Mouse (Mus musculus) forebrain, embryonic 13.5 days (tissue): ENCODE data around the gene Xylt1. TPM values are rescaled to one million over a fixed set of nuclear protein-coding genes. Genes with fewer than 3 reads are reported as not detected.

Source experiments
- ATAC-seq: fragments of 200-750 bp; cut with Nextera tagmentation; 2 replicates; pipeline ENCODE4 v1.8.0; 2017
- H3K27ac ChIP-seq: fragments of 300-500 bp; sonication (generic); 2 replicates; pipeline ENCODE4 v1.5.1; 2015; ENCODE audit warnings: inconsistent platforms, mild to moderate bottlenecking, moderate library complexity
- H3K27me3 ChIP-seq: fragments of 300-500 bp; sonication (generic); 2 replicates; pipeline ENCODE4 v1.6.1; 2015; ENCODE audit warnings: mild to moderate bottlenecking, inconsistent platforms
- H3K36me3 ChIP-seq: fragments of 300-500 bp; sonication (generic); 2 replicates; pipeline ENCODE4 v1.6.1; 2015; ENCODE audit warnings: mild to moderate bottlenecking, inconsistent platforms; ENCODE audit not compliant: poor library complexity, severe bottlenecking
- H3K4me1 ChIP-seq: fragments of 300-500 bp; sonication (generic); 2 replicates; pipeline ENCODE4 v1.6.1; 2015; ENCODE audit warnings: inconsistent platforms
- H3K4me2 ChIP-seq: fragments of 300-500 bp; sonication (generic); 2 replicates; pipeline ENCODE4 v1.6.1; 2015; ENCODE audit warnings: inconsistent platforms, mild to moderate bottlenecking, moderate library complexity
- H3K4me3 ChIP-seq: fragments of 300-500 bp; sonication (generic); 2 replicates; pipeline ENCODE4 v1.5.1; 2015; ENCODE audit warnings: mild to moderate bottlenecking, inconsistent platforms
- H3K9ac ChIP-seq: fragments of 300-500 bp; sonication (generic); 2 replicates; pipeline ENCODE4 v1.6.1; 2015; ENCODE audit warnings: mild to moderate bottlenecking, inconsistent platforms
- H3K9me3 ChIP-seq: fragments of 300-500 bp; sonication (generic); replicated peaks from 2 replicates; pipeline ENCODE4 v1.6.1; 2016; ENCODE audit warnings: inconsistent platforms
- WGBS: fragments of 180-500 bp; shearing (Covaris S2); methylation state at CpG from one replicate; pipeline ENCODE4 v1.1.7; 2015; 5-methylcytosine and 5-hydroxymethylcytosine counted together
- polyA plus RNA-seq: library from polyadenylated mRNA; unstranded; fragments of >200 nt; fragmentation: Nextera tagmentation; extraction: Ambion mirVana; gene quantifications from 2 replicates; pipeline ENCODE4 v1.2.1, GENCODE M21; 2015

The Xylt1 gene
- polyA plus RNA-seq, 1 experiment from 2014 or later = 2.5 TPM

- no peaks in the 10 kb centered on the region; the same call in 1 of the 2 replicates for H3K36me3 ChIP-seq
- H3K9me3 ChIP-seq = no peaks in the 10 kb centered on the region
- no peak overlapping the region for H3K4me3 ChIP-seq
- 67% methylated on average over 9 of the region's 9 CpGs for WGBS
- no peaks in the 10 kb centered on the region for H3K27me3 ChIP-seq
- no peak overlapping the region for H3K9ac ChIP-seq
- peaks cover 10% of the 10 kb centered on the region for H3K4me1 ChIP-seq
- no peak for ATAC-seq
- H3K27ac ChIP-seq = no peak overlapping the region
- H3K4me2 ChIP-seq = no peak overlapping the region
Observed at GRCm38 (mm10) chr7:117563939-117564499, 183.2 kb downstream of the Xylt1 start.

DNA sequence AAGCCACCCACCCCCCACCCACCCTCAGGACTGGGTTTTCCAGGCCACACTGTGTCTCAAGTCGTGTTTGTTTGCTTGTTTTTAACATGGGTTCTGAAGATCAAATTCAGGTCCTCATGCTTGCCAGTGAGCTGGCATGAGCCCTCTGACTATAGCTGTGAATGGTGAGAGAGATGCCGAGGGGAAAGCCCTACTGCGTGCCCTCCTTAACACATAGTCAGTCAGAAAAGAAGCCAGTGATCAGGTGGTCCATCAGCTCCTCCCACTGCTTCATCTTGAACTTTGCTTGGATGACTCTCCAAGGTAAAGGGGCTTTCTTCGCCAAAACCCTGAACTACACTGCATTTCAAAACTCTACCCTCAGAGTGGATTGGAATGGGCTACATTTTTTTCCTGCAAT lies 183.8 kb downstream of the Xylt1 start:
- Histone ChIP-seq H3K4me1 (peaks cover 10% of the 10 kb centered on the region), H3K9me3 (no peaks in the 10 kb centered on the region)
- WGBS = 90% methylated on average over 4 of the region's 4 CpGs

DNA sequence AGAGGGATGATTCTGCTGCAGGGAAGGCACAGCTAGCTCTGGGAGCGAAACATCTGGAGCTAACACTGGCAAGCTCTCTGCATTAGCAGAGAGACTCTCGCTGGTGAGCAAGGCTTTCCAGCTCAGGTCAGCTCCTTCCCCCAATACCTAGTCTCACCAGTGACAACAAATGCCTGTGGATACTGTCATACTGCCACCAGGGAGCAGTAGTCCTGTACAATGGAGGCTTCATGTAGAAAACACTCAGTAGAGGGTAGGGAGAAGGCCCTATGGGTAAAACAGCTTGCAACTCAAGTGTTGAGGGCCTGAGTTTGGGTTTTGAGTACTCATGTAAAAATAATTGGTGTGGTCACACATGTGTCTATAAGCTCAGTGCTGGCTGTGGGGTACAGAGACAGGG lies 185.3 kb downstream of the Xylt1 start:
- H3K4me3 ChIP-seq = no peak overlapping the region
- H3K27me3 ChIP-seq = no peaks in the 10 kb centered on the region
- no peaks in the 10 kb centered on the region for H3K9me3 ChIP-seq
- H3K9ac ChIP-seq = no peak overlapping the region
- 70% methylated on average over 2 of the region's 2 CpGs for WGBS
- peaks cover 22% of the 10 kb centered on the region for H3K4me1 ChIP-seq
- no peak overlapping the region for H3K27ac ChIP-seq
- no peaks in the 10 kb centered on the region; the same call in 1 of the 2 replicates for H3K36me3 ChIP-seq
- ATAC-seq = peak; percentile 43; the same call in 1 of the 2 replicates
- H3K4me2 ChIP-seq = no peak overlapping the region

More for the DNA sequence above, 183.8 kb downstream of the Xylt1 start:
- Histone ChIP-seq H3K4me3 (no peak overlapping the region), H3K27me3 (no peaks in the 10 kb centered on the region), H3K27ac (no peak overlapping the region), H3K36me3 (no peaks in the 10 kb centered on the region; the same call in 1 of the 2 replicates), H3K9ac (no peak overlapping the region), H3K4me2 (no peak overlapping the region)
- ATAC-seq = no peak

GRCm38 (mm10) chr7:117566833-117567232 lies 186.1 kb downstream of the Xylt1 start:
- ATAC-seq = no peak
- Histone ChIP-seq H3K4me1 (peaks cover 29% of the 10 kb centered on the region), H3K36me3 (no peaks in the 10 kb centered on the region), H3K9ac (no peak overlapping the region), H3K9me3 (no peaks in the 10 kb centered on the region), H3K27me3 (no peaks in the 10 kb centered on the region), H3K4me3 (no peak overlapping the region), H3K27ac (no peak overlapping the region), H3K4me2 (no peak overlapping the region)
- 82% methylated on average over 1 of the region's 1 CpGs for WGBS

GRCm38 (mm10) chr7:117567252-117567651 lies 186.5 kb downstream of the Xylt1 start:
- Histone ChIP-seq H3K4me2 (no peak overlapping the region), H3K27me3 (no peaks in the 10 kb centered on the region), H3K9me3 (no peaks in the 10 kb centered on the region), H3K36me3 (no peaks in the 10 kb centered on the region), H3K4me1 (peaks cover 32% of the 10 kb centered on the region), H3K4me3 (no peak overlapping the region), H3K27ac (no peak overlapping the region), H3K9ac (no peak overlapping the region)
- no peak for ATAC-seq
- WGBS = 86% methylated on average over 5 of the region's 5 CpGs

GRCm38 (mm10) chr7:117567653-117568340 lies 187.0 kb downstream of the Xylt1 start:
- ATAC-seq = no peak
- no peak overlapping the region for H3K4me3 ChIP-seq
- no peaks in the 10 kb centered on the region for H3K27me3 ChIP-seq
- no peaks in the 10 kb centered on the region for H3K9me3 ChIP-seq
- no peak overlapping the region for H3K9ac ChIP-seq
- WGBS = 89% methylated on average over 11 of the region's 11 CpGs
- no peak overlapping the region for H3K27ac ChIP-seq
- no peak overlapping the region for H3K4me2 ChIP-seq
- peaks cover 38% of the 10 kb centered on the region for H3K4me1 ChIP-seq
- no peaks in the 10 kb centered on the region for H3K36me3 ChIP-seq

GRCm38 (mm10) chr7:117571131-117571530 lies 190.4 kb downstream of the Xylt1 start:
- ATAC-seq = no peak
- Histone ChIP-seq H3K36me3 (no peaks in the 10 kb centered on the region), H3K4me2 (no peak overlapping the region), H3K27me3 (no peaks in the 10 kb centered on the region), H3K4me1 (peaks cover 49% of the 10 kb centered on the region), H3K9me3 (no peaks in the 10 kb centered on the region), H3K27ac (no peak overlapping the region), H3K4me3 (no peak overlapping the region), H3K9ac (no peak overlapping the region)
- 92% methylated on average over 2 of the region's 2 CpGs for WGBS

- Histone ChIP-seq H3K36me3 (no peaks in the 10 kb centered on the region), H3K27me3 (no peaks in the 10 kb centered on the region), H3K4me2 (no peak overlapping the region), H3K9ac (no peak overlapping the region), H3K4me3 (no peak overlapping the region), H3K4me1 (peaks cover 46% of the 10 kb centered on the region), H3K27ac (no peak overlapping the region), H3K9me3 (no peaks in the 10 kb centered on the region)
- WGBS = 46% methylated on average over 5 of the region's 5 CpGs
- no peak; the same call in 1 of the 2 replicates for ATAC-seq
Observed at GRCm38 (mm10) chr7:117571713-117572112, 190.9 kb downstream of the Xylt1 start.

GRCm38 (mm10) chr7:117573170-117573569 lies 192.4 kb downstream of the Xylt1 start:
- Histone ChIP-seq H3K9ac (no peak overlapping the region), H3K27ac (0 out of 2 replicates have a peak overlapping the region, but pooled peaks have one; percentile 14), H3K4me3 (no peak overlapping the region), H3K9me3 (no peaks in the 10 kb centered on the region), H3K4me1 (peaks cover 46% of the 10 kb centered on the region), H3K27me3 (no peaks in the 10 kb centered on the region), H3K36me3 (no peaks in the 10 kb centered on the region), H3K4me2 (no peak overlapping the region)
- peak; percentile 39 for ATAC-seq
- 76% methylated on average over 6 of the region's 6 CpGs for WGBS

GRCm38 (mm10) chr7:117575417-117575816 lies 194.6 kb downstream of the Xylt1 start:
- WGBS = 36% methylated on average over 4 of the region's 4 CpGs

GRCm38 (mm10) chr7:117577035-117577434 lies 196.3 kb downstream of the Xylt1 start:
- whole genome bisulfite sequencing = 98% methylated on average over 6 of the region's 6 CpGs
- ATAC-seq = no peak
- H3K9ac ChIP-seq = no peak overlapping the region

More at GRCm38 (mm10) chr7:117575417-117575816, 194.6 kb downstream of the Xylt1 start:
- no peak for ATAC-seq
- no peaks in the 10 kb centered on the region for H3K9me3 ChIP-seq
- H3K4me2 ChIP-seq = no peak overlapping the region
- H3K27me3 ChIP-seq = no peaks in the 10 kb centered on the region
- H3K9ac ChIP-seq = no peak overlapping the region
- no peak overlapping the region for H3K4me3 ChIP-seq
- H3K4me1 ChIP-seq = peaks cover 42% of the 10 kb centered on the region
- peak overlapping the region; percentile 31; the same call in 1 of the 2 replicates for H3K27ac ChIP-seq
- no peaks in the 10 kb centered on the region for H3K36me3 ChIP-seq

GRCm38 (mm10) chr7:117585164-117585563 lies 204.4 kb downstream of the Xylt1 start:
- H3K9ac ChIP-seq = no peak overlapping the region
- no peaks in the 10 kb centered on the region for H3K36me3 ChIP-seq
- H3K27me3 ChIP-seq = no peaks in the 10 kb centered on the region
- H3K9me3 ChIP-seq = no peaks in the 10 kb centered on the region
- 35% methylated on average over 5 of the region's 5 CpGs for WGBS
- no peak overlapping the region for H3K4me3 ChIP-seq
- H3K27ac ChIP-seq = peak overlapping the region; percentile 40
- no peak overlapping the region for H3K4me2 ChIP-seq
- peaks cover 41% of the 10 kb centered on the region for H3K4me1 ChIP-seq
- ATAC-seq = peak; percentile 21; the same call in 1 of the 2 replicates

More at GRCm38 (mm10) chr7:117577035-117577434, 196.3 kb downstream of the Xylt1 start:
- no peaks in the 10 kb centered on the region for H3K9me3 ChIP-seq
- no peak overlapping the region for H3K4me3 ChIP-seq
- H3K36me3 ChIP-seq = no peaks in the 10 kb centered on the region
- no peak overlapping the region for H3K4me2 ChIP-seq
- H3K27ac ChIP-seq = no peak overlapping the region
- H3K27me3 ChIP-seq = no peaks in the 10 kb centered on the region
- H3K4me1 ChIP-seq = peaks cover 25% of the 10 kb centered on the region
